Mouse (Mus musculus) stomach, embryonic 14.5 days (tissue): ENCODE results near the gene Pla2g2c. TPM values are rescaled to one million over a fixed set of nuclear protein-coding genes. Genes with fewer than 3 reads are reported as not detected.

ENCODE experiments used
- ATAC-seq: fragments of 200-750 bp; cut with Nextera tagmentation; 2 replicates; pipeline ENCODE4 v1.8.0; 2017; ENCODE audit warnings: low read depth, moderate TSS enrichment; ENCODE audit not compliant: insufficient number of reproducible peaks, insufficient read depth, low FRiP score
- H3K27ac ChIP-seq: fragments of 300-500 bp; sonication (generic); 2 replicates; pipeline ENCODE4 v1.5.1; 2014; ENCODE audit warnings: mild to moderate bottlenecking, low read length, moderate library complexity, mixed read lengths
- H3K27me3 ChIP-seq: fragments of 300-500 bp; sonication (generic); 2 replicates; pipeline ENCODE4 v1.6.1; 2014; ENCODE audit warnings: low read length, control low read depth, mixed read lengths; ENCODE audit not compliant: control insufficient read depth, insufficient read depth
- H3K36me3 ChIP-seq: fragments of 300-500 bp; sonication (generic); 2 replicates; pipeline ENCODE4 v1.6.1; 2014; ENCODE audit warnings: mild to moderate bottlenecking, control low read depth, low read length, moderate library complexity, mixed read lengths; ENCODE audit not compliant: control insufficient read depth, insufficient read depth
- H3K4me1 ChIP-seq: fragments of 300-500 bp; sonication (generic); 2 replicates; pipeline ENCODE4 v1.6.1; 2014; ENCODE audit warnings: low read length, control low read depth, mixed read lengths; ENCODE audit not compliant: control insufficient read depth, insufficient read depth
- H3K4me2 ChIP-seq: fragments of 300-500 bp; sonication (generic); replicated peaks from 2 replicates; pipeline ENCODE4 v1.6.1; 2014; ENCODE audit warnings: low read depth, low read length, control low read depth
- H3K4me3 ChIP-seq: fragments of 300-500 bp; sonication (generic); 2 replicates; pipeline ENCODE4 v1.5.1; 2014; ENCODE audit warnings: low read depth, low read length, control low read depth
- H3K9ac ChIP-seq: fragments of 300-500 bp; sonication (generic); replicated peaks from 2 replicates; pipeline ENCODE4 v1.6.1; 2014; ENCODE audit warnings: low read depth, mild to moderate bottlenecking, control low read depth, low read length, moderate library complexity, mixed read lengths
- H3K9me3 ChIP-seq: fragments of 300-500 bp; sonication (generic); 2 replicates; pipeline ENCODE4 v1.6.1; 2016; ENCODE audit warnings: low read depth, low read length, control low read depth; ENCODE audit not compliant: control insufficient read depth
- WGBS: fragments of 180-500 bp; shearing (Covaris S2); extraction: QIAGEN DNeasy Blood & Tissue Kit; methylation state at CpG from one replicate; pipeline ENCODE4 v1.1.7; 2014; 5-methylcytosine and 5-hydroxymethylcytosine counted together
- polyA plus RNA-seq: library from polyadenylated mRNA; unstranded; fragments of >200 nt; fragmentation: Nextera tagmentation; extraction: Ambion mirVana; gene quantifications from 2 replicates; pipeline ENCODE4 v1.2.1, GENCODE M21; 2014

The Pla2g2c gene
- polyA plus RNA-seq, 1 experiment from 2014 or later, result 0.14 TPM

- H3K9me3 ChIP-seq, result no peaks in the 10 kb centered on the region
Measured at GRCm38 (mm10) chr4:138725751-138726150, 1.2 kb downstream of the Pla2g2c start.

GRCm38 (mm10) chr4:138729018-138729703 lies 4.6 kb downstream of the Pla2g2c start:
- H3K4me1 ChIP-seq, result peaks cover 14% of the 10 kb centered on the region
- no peak overlapping the region for H3K9ac ChIP-seq
- H3K27me3 ChIP-seq, result no peaks in the 10 kb centered on the region
- no peak overlapping the region for H3K4me3 ChIP-seq
- no peak overlapping the region for H3K4me2 ChIP-seq
- 50% methylated on average over 9 of the region's 9 CpGs for WGBS
- H3K27ac ChIP-seq, result no peak overlapping the region
- H3K36me3 ChIP-seq, result no peaks in the 10 kb centered on the region
- no peak for ATAC-seq
- H3K9me3 ChIP-seq, result no peaks in the 10 kb centered on the region

More at GRCm38 (mm10) chr4:138725751-138726150, 1.2 kb downstream of the Pla2g2c start:
- H3K4me2 ChIP-seq, result no peak overlapping the region
- H3K27ac ChIP-seq, result peak overlapping the region; percentile 17; the same call in 1 of the 2 replicates
- no peaks in the 10 kb centered on the region for H3K36me3 ChIP-seq
- no peak for ATAC-seq
- no peak overlapping the region for H3K9ac ChIP-seq
- peaks cover 16% of the 10 kb centered on the region for H3K4me1 ChIP-seq
- H3K4me3 ChIP-seq, result no peak overlapping the region
- 62% methylated on average over 5 of the region's 5 CpGs for WGBS
- no peaks in the 10 kb centered on the region for H3K27me3 ChIP-seq

GRCm38 (mm10) chr4:138734105-138734504 lies 9.5 kb downstream of the Pla2g2c start:
- 54% methylated on average over 7 of the region's 7 CpGs for WGBS
- Histone ChIP-seq H3K27me3 (no peaks in the 10 kb centered on the region), H3K4me3 (no peak overlapping the region), H3K9ac (no peak overlapping the region), H3K4me2 (no peak overlapping the region), H3K27ac (no peak overlapping the region), H3K4me1 (peaks cover 6% of the 10 kb centered on the region; the same call in 1 of the 2 replicates), H3K36me3 (no peaks in the 10 kb centered on the region), H3K9me3 (no peaks in the 10 kb centered on the region)
- ATAC-seq, result no peak

- H3K9ac ChIP-seq, result no peak overlapping the region
- H3K27ac ChIP-seq, result no peak overlapping the region
- H3K36me3 ChIP-seq, result no peaks in the 10 kb centered on the region
- WGBS, result 90% methylated on average over 4 of the region's 4 CpGs
- H3K9me3 ChIP-seq, result no peaks in the 10 kb centered on the region
- no peak for ATAC-seq
- H3K27me3 ChIP-seq, result no peaks in the 10 kb centered on the region
- H3K4me3 ChIP-seq, result no peak overlapping the region
- no peak overlapping the region for H3K4me2 ChIP-seq
- peaks cover 12% of the 10 kb centered on the region; the same call in 1 of the 2 replicates for H3K4me1 ChIP-seq
Measured at GRCm38 (mm10) chr4:138734863-138735262, 10.3 kb downstream of the Pla2g2c start.

GRCm38 (mm10) chr4:138737031-138737430 lies 12.4 kb downstream of the Pla2g2c start, which contains the start of gene Ubxn10:
Ubxn10 (minus strand) TSS chr4:138737167.
- H3K27ac ChIP-seq, result no peak within 1 kb of the TSS; the same call in 1 of the 2 replicates
- peaks cover 12% of the 10 kb centered on the region; the same call in 1 of the 2 replicates for H3K4me1 ChIP-seq
- no peaks in the 10 kb centered on the region for H3K36me3 ChIP-seq
- no peak within 1 kb of the TSS for H3K4me3 ChIP-seq
- WGBS, result 52% methylated on average over 7 of the region's 7 CpGs
- H3K9me3 ChIP-seq, result no peaks in the 10 kb centered on the region
- ATAC-seq, result peak; percentile 80
- H3K9ac ChIP-seq, result no peak within 1 kb of the TSS
- no peaks in the 10 kb centered on the region for H3K27me3 ChIP-seq
- no peak within 1 kb of the TSS for H3K4me2 ChIP-seq

DNA sequence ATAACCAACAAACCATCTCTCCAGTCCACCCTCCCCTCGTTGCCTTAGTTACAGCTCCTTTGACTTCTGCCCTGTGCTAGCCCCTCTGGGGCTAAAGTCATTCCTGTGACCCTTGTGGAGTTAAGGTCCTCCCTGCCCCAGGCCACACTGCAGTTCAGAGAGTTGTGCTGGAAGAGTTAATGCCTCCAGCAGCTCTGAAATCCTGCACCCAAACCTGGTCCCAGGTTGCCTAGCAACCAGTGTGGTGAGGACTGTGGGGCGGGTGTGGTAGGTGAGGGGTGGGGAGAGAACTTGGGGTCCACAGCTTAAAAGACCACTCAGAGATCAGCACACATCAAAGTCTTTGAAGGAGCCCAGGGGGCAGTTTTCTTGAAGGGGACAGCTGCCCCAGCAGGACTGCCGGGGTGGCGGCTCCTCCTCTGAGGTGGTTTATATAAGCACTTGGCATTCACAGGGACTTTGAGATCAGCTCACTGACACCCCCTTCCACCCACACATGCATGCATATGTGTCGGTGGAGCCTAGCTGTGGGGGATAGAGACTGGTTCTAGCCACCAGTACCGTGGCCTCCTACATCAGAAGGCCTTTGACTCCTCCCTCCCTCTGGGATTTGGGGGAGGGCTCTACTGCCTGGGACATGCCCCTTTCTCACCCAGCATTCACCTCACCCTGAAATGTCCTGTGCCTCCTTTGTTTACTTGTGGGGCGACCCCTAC lies 14.7 kb downstream of the Pla2g2c start:
- ATAC-seq, result 0 out of 2 replicates have a peak, but pooled peaks have one; percentile 24
- H3K9ac ChIP-seq, result no peak overlapping the region

GRCm38 (mm10) chr4:138745884-138746283 lies 21.3 kb downstream of the Pla2g2c start:
- ATAC-seq, result 0 out of 2 replicates have a peak, but pooled peaks have one; percentile 46
- 47% methylated on average over 4 of the region's 4 CpGs for WGBS
- H3K27me3 ChIP-seq, result no peaks in the 10 kb centered on the region

More for the DNA sequence above, 14.7 kb downstream of the Pla2g2c start:
- Histone ChIP-seq H3K36me3 (no peaks in the 10 kb centered on the region), H3K4me1 (peaks cover 12% of the 10 kb centered on the region; the same call in 1 of the 2 replicates), H3K9me3 (no peaks in the 10 kb centered on the region), H3K4me2 (no peak overlapping the region), H3K27me3 (no peaks in the 10 kb centered on the region), H3K4me3 (no peak overlapping the region), H3K27ac (no peak overlapping the region)
- 14% methylated on average over 7 of the region's 7 CpGs for WGBS

DNA sequence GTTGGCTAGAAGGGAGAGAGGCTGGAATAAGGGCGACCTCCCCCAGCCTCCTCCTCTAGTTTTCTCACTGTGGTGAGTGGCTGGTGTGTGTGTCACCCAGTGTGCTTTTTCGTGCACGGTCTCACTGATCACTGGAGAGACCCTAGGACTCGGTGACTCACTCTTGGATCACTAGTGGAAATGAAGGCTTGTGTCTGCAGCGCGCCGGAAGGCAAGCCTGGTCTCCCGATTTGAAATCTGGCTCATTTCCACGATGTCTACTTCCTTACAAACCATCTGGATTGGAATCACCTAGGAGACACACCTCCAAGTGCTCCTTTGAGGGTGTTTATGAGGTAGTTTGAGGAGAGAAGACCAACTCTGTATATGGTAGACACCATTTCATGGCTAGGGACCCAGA lies 22.3 kb downstream of the Pla2g2c start:
- no peak overlapping the region for H3K27ac ChIP-seq
- WGBS, result 89% methylated on average over 9 of the region's 9 CpGs
- no peaks in the 10 kb centered on the region for H3K36me3 ChIP-seq
- H3K9ac ChIP-seq, result no peak overlapping the region
- no peak overlapping the region for H3K4me3 ChIP-seq
- H3K27me3 ChIP-seq, result no peaks in the 10 kb centered on the region
- ATAC-seq, result no peak
- H3K4me2 ChIP-seq, result no peak overlapping the region
- no peaks in the 10 kb centered on the region for H3K4me1 ChIP-seq
- H3K9me3 ChIP-seq, result no peaks in the 10 kb centered on the region

More at GRCm38 (mm10) chr4:138745884-138746283, 21.3 kb downstream of the Pla2g2c start:
- H3K9ac ChIP-seq, result no peak overlapping the region
- H3K4me1 ChIP-seq, result no peaks in the 10 kb centered on the region
- no peak overlapping the region for H3K4me3 ChIP-seq
- H3K36me3 ChIP-seq, result no peaks in the 10 kb centered on the region
- H3K9me3 ChIP-seq, result no peaks in the 10 kb centered on the region
- no peak overlapping the region for H3K4me2 ChIP-seq
- no peak overlapping the region for H3K27ac ChIP-seq
